Mouse (Mus musculus): ENCODE data around the gene Vmn1r229.

Gene Vmn1r229

GRCm38 (mm10) chr17:20811255-20811654, at the start of gene Vmn1r229:
Vmn1r229 (plus strand) TSS chr17:20811555.
- no peak for DNase-seq (ENCODE audit: extremely low read depth, low read depth, low spot score)

GRCm38 (mm10) chr17:20786057-20786456, 25.3 kb upstream of the Vmn1r229 start, which contains the start of gene Vmn1r228:
Vmn1r228 (minus strand) TSS chr17:20786157.
- no peak for DNase-seq (ENCODE audit: extremely low read depth, low read depth, low spot score)

- DNase-seq (ENCODE audit: extremely low read depth, low read depth, low spot score) = no peak
Measured at GRCm38 (mm10) chr17:20840144-20840543, 28.8 kb downstream of the Vmn1r229 start, which contains the start of gene Vmn1r230. Vmn1r230 (plus strand) TSS chr17:20840444.
